Mouse (Mus musculus): Measurements from ENCODE around the gene Akap1. TPM values are rescaled to one million over a fixed set of nuclear protein-coding genes. Genes with fewer than 3 reads are reported as not detected.

The Akap1 gene
- polyA plus RNA-seq, 1 experiment from 2014 or later, result 34.1 TPM

GRCm38 (mm10) chr11:88856383-88856782, 8.0 kb downstream of the Akap1 start:
- H3K4me1 ChIP-seq (replicated peaks), result peaks cover 55% of the 10 kb centered on the region
- ATAC-seq (ENCODE audit: insufficient number of reproducible peaks, low FRiP score), result no peak
- peak overlapping the region; percentile 96 for H3K27ac ChIP-seq (ENCODE audit: poor library complexity, severe bottlenecking)
- no peaks in the 10 kb centered on the region for H3K9me3 ChIP-seq (replicated peaks)
- 55% methylated on average over 2 of the region's 2 CpGs for WGBS
- no peaks in the 10 kb centered on the region for H3K27me3 ChIP-seq (replicated peaks)
- H3K36me3 ChIP-seq, result 0 out of 2 replicates have a peak, but pooled peaks cover 6% of the 10 kb centered on the region
- no peak overlapping the region for H3K9ac ChIP-seq
- H3K4me3 ChIP-seq, result no peak overlapping the region
- 0 out of 2 replicates have a peak overlapping the region, but pooled peaks have one; percentile 41 for H3K4me2 ChIP-seq

- H3K9me3 ChIP-seq (replicated peaks), result no peaks in the 10 kb centered on the region
- H3K4me3 ChIP-seq, result no peak overlapping the region
- H3K4me1 ChIP-seq (replicated peaks), result peaks cover 54% of the 10 kb centered on the region
- H3K9ac ChIP-seq, result no peak overlapping the region
- H3K36me3 ChIP-seq, result 0 out of 2 replicates have a peak, but pooled peaks cover 6% of the 10 kb centered on the region
- H3K27ac ChIP-seq (ENCODE audit: poor library complexity, severe bottlenecking), result peak overlapping the region; percentile 96
- no peaks in the 10 kb centered on the region for H3K27me3 ChIP-seq (replicated peaks)
- WGBS, result 46% methylated on average over 4 of the region's 4 CpGs
- no peak overlapping the region for H3K4me2 ChIP-seq
- ATAC-seq (ENCODE audit: insufficient number of reproducible peaks, low FRiP score), result no peak
Measured at GRCm38 (mm10) chr11:88855795-88856194, 8.6 kb downstream of the Akap1 start.

- Histone ChIP-seq H3K36me3 (0 out of 2 replicates have a peak, but pooled peaks cover 6% of the 10 kb centered on the region), H3K4me2 (no peak overlapping the region), H3K9me3 (replicated peaks) (no peaks in the 10 kb centered on the region), H3K27ac (ENCODE audit: poor library complexity, severe bottlenecking) (no peak overlapping the region), H3K4me1 (replicated peaks) (peaks cover 57% of the 10 kb centered on the region), H3K27me3 (replicated peaks) (no peaks in the 10 kb centered on the region), H3K9ac (no peak overlapping the region), H3K4me3 (no peak overlapping the region)
- 93% methylated on average over 2 of the region's 2 CpGs for WGBS
- no peak for ATAC-seq (ENCODE audit: insufficient number of reproducible peaks, low FRiP score)
Measured at GRCm38 (mm10) chr11:88853588-88853987, 10.8 kb downstream of the Akap1 start.

GRCm38 (mm10) chr11:88852806-88853205, 11.6 kb downstream of the Akap1 start:
- Histone ChIP-seq H3K36me3 (0 out of 2 replicates have a peak, but pooled peaks cover 6% of the 10 kb centered on the region), H3K4me3 (no peak overlapping the region), H3K4me2 (no peak overlapping the region), H3K9me3 (replicated peaks) (no peaks in the 10 kb centered on the region), H3K27me3 (replicated peaks) (no peaks in the 10 kb centered on the region), H3K4me1 (replicated peaks) (peaks cover 65% of the 10 kb centered on the region), H3K9ac (no peak overlapping the region), H3K27ac (ENCODE audit: poor library complexity, severe bottlenecking) (no peak overlapping the region)
- ATAC-seq (ENCODE audit: insufficient number of reproducible peaks, low FRiP score), result no peak
- 87% methylated on average over 4 of the region's 4 CpGs for WGBS

DNA sequence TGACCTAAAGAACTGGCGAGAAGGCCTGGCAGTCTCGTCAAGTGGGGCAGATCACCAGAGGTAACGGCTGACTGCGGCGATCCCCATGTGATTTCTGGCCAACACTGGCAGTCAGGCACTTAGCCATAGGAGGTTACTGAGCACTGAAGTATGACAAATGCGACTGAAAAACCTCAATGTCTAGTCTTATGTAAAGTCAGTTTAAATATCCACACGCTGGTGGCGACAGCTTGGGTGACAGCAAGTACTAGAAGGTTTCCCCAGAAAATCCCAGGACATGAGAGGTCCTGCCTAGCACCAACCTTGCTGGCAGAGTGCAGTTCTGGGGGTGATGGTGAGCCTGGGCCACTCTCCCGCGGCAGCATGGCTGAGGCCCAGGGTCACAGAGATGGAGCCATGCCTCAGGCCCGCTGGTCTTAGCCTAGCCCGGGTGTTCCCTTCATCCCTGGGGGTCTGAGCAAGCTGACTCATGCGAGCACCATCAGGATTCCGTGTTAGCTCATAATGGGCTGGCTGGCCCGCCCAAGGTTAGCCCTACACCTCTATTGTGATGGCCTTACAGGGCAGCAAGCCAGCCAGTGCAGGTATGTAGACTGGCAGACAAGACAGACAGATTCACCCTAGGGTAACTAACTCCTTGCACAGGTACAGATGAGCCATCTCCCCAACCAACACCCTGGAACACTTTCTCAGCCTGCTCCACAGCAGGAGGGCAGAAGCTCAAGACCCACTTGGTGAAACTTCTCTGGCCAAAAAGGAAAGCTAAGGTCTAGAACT, 13.1 kb downstream of the Akap1 start:
- Histone ChIP-seq H3K27ac (ENCODE audit: poor library complexity, severe bottlenecking) (peak overlapping the region; percentile 97), H3K9me3 (replicated peaks) (no peaks in the 10 kb centered on the region), H3K9ac (peak overlapping the region; percentile 46), H3K4me3 (no peak overlapping the region), H3K27me3 (replicated peaks) (no peaks in the 10 kb centered on the region), H3K4me1 (replicated peaks) (peaks cover 57% of the 10 kb centered on the region), H3K36me3 (peaks cover 6% of the 10 kb centered on the region; the same call in 1 of the 2 replicates), H3K4me2 (no peak overlapping the region)
- WGBS, result 73% methylated on average over 15 of the region's 15 CpGs
- ATAC-seq (ENCODE audit: insufficient number of reproducible peaks, low FRiP score), result 0 out of 2 replicates have a peak, but pooled peaks have one; percentile 3

DNA sequence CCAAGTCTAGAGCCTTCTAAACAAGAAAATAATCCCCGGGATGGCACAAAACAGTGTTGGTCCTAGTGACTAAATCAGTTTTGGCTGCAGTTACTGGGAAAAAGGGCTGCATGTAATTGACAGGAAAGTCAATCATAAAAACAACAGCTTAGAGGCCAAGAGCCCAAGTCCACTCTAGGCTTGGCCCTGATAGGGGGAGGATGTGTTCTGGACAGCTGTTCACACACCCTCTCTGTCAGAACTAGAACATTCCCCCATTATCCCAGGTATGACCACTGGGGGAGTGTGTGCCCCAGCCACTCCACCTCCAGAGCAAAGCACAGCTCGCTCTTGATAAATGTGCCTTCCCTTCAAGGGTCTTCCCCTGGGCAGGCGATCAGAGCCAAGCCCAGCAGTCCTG, 14.7 kb downstream of the Akap1 start:
- peak overlapping the region; percentile 55 for H3K4me2 ChIP-seq
- WGBS, result 43% methylated on average over 3 of the region's 3 CpGs
- no peaks in the 10 kb centered on the region for H3K9me3 ChIP-seq (replicated peaks)
- no peak overlapping the region for H3K4me3 ChIP-seq
- H3K27ac ChIP-seq (ENCODE audit: poor library complexity, severe bottlenecking), result peak overlapping the region; percentile 97
- ATAC-seq (ENCODE audit: insufficient number of reproducible peaks, low FRiP score), result peak; percentile 48; the same call in 1 of the 2 replicates
- H3K27me3 ChIP-seq (replicated peaks), result no peaks in the 10 kb centered on the region
- H3K4me1 ChIP-seq (replicated peaks), result peaks cover 53% of the 10 kb centered on the region
- peaks cover 20% of the 10 kb centered on the region for H3K36me3 ChIP-seq
- peak overlapping the region; percentile 44 for H3K9ac ChIP-seq

DNA sequence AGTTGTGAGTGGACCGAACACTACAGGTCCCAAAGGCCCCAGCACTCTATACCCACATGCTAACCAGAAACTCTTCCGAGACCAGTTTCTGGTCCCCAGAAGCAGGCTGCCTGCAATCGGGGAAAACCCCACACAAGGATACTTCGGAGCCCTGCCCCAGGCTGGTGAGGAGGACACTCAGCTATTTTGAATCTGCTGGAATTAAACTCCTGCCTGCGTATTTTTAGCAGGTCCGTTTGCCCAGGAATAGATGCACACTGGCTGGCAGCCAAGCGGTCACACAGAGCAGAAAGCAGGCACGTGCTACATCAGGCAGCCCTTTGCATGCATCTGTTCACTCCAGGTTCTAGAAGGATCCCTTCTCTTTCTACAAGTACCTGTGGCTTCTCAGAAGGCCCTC, 15.1 kb downstream of the Akap1 start:
- peak overlapping the region; percentile 57 for H3K9ac ChIP-seq
- H3K27me3 ChIP-seq (replicated peaks), result no peaks in the 10 kb centered on the region
- peaks cover 24% of the 10 kb centered on the region for H3K36me3 ChIP-seq
- H3K4me1 ChIP-seq (replicated peaks), result peaks cover 57% of the 10 kb centered on the region
- 38% methylated on average over 8 of the region's 8 CpGs for WGBS
- H3K4me3 ChIP-seq, result no peak overlapping the region
- peak overlapping the region; percentile 55 for H3K4me2 ChIP-seq
- H3K9me3 ChIP-seq (replicated peaks), result no peaks in the 10 kb centered on the region
- H3K27ac ChIP-seq (ENCODE audit: poor library complexity, severe bottlenecking), result peak overlapping the region; percentile 97
- ATAC-seq (ENCODE audit: insufficient number of reproducible peaks, low FRiP score), result peak; percentile 48

- Histone ChIP-seq H3K27ac (ENCODE audit: poor library complexity, severe bottlenecking) (peak overlapping the region; percentile 97), H3K4me3 (no peak overlapping the region), H3K36me3 (peaks cover 31% of the 10 kb centered on the region), H3K27me3 (replicated peaks) (no peaks in the 10 kb centered on the region), H3K9me3 (replicated peaks) (no peaks in the 10 kb centered on the region), H3K4me1 (replicated peaks) (peaks cover 64% of the 10 kb centered on the region), H3K9ac (peak overlapping the region; percentile 57), H3K4me2 (peak overlapping the region; percentile 55)
- peak; percentile 42 for ATAC-seq (ENCODE audit: insufficient number of reproducible peaks, low FRiP score)
- 28% methylated on average over 5 of the region's 5 CpGs for WGBS
Measured at GRCm38 (mm10) chr11:88848590-88848989, 15.8 kb downstream of the Akap1 start.

GRCm38 (mm10) chr11:88847281-88848006, 16.9 kb downstream of the Akap1 start:
- no peak overlapping the region for H3K4me2 ChIP-seq
- H3K4me3 ChIP-seq, result no peak overlapping the region
- peaks cover 71% of the 10 kb centered on the region for H3K4me1 ChIP-seq (replicated peaks)
- no peak overlapping the region for H3K9ac ChIP-seq
- no peak for ATAC-seq (ENCODE audit: insufficient number of reproducible peaks, low FRiP score)
- H3K36me3 ChIP-seq, result peaks cover 32% of the 10 kb centered on the region
- peak overlapping the region; percentile 97; the same call in 1 of the 2 replicates for H3K27ac ChIP-seq (ENCODE audit: poor library complexity, severe bottlenecking)
- H3K27me3 ChIP-seq (replicated peaks), result no peaks in the 10 kb centered on the region
- no peaks in the 10 kb centered on the region for H3K9me3 ChIP-seq (replicated peaks)
- 79% methylated on average over 8 of the region's 8 CpGs for WGBS

GRCm38 (mm10) chr11:88844384-88844783, 20.0 kb downstream of the Akap1 start:
- no peak for ATAC-seq (ENCODE audit: insufficient number of reproducible peaks, low FRiP score)
- no peaks in the 10 kb centered on the region for H3K9me3 ChIP-seq (replicated peaks)
- no peak overlapping the region for H3K4me2 ChIP-seq
- peaks cover 79% of the 10 kb centered on the region for H3K4me1 ChIP-seq (replicated peaks)
- no peaks in the 10 kb centered on the region for H3K27me3 ChIP-seq (replicated peaks)
- H3K9ac ChIP-seq, result no peak overlapping the region
- H3K27ac ChIP-seq (ENCODE audit: poor library complexity, severe bottlenecking), result no peak overlapping the region
- WGBS, result 41% methylated on average over 5 of the region's 5 CpGs
- H3K36me3 ChIP-seq, result peaks cover 32% of the 10 kb centered on the region
- H3K4me3 ChIP-seq, result no peak overlapping the region

DNA sequence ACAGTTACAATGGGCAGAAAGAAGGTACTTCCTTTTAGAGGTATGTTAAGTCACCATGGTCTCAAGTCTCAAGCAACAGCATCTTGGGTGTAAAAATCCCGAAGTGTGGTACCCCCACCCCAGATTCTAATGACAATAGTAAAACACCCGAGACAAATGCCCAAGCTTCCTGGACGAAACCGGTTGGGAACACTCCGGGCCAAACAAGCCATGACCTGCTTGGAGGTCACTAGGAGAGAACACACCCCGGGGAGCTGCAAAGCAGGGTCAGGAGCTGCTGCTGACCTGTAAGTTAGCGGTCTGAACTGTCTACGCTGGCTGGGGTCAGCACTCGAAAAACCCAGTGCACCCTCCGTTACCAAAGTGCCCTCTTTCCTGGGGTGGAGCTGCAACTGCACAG, 21.1 kb downstream of the Akap1 start:
- WGBS, result 88% methylated on average over 10 of the region's 10 CpGs
- no peak overlapping the region for H3K27ac ChIP-seq (ENCODE audit: poor library complexity, severe bottlenecking)
- no peak overlapping the region for H3K4me3 ChIP-seq
- no peak for ATAC-seq (ENCODE audit: insufficient number of reproducible peaks, low FRiP score)
- H3K9me3 ChIP-seq (replicated peaks), result no peaks in the 10 kb centered on the region
- H3K9ac ChIP-seq, result no peak overlapping the region
- no peaks in the 10 kb centered on the region for H3K27me3 ChIP-seq (replicated peaks)
- no peak overlapping the region for H3K4me2 ChIP-seq
- H3K36me3 ChIP-seq, result peaks cover 43% of the 10 kb centered on the region
- H3K4me1 ChIP-seq (replicated peaks), result peaks cover 68% of the 10 kb centered on the region
